Mouse (Mus musculus) CH12.LX (cell line): ENCODE data around the gene Fcgr2b. TPM values are rescaled to one million over a fixed set of nuclear protein-coding genes. Genes with fewer than 3 reads are reported as not detected.

Experiments used
- DNase-seq: peaks from one replicate; pipeline ENCODE4 v3.0.0-alpha.2; 2013; ENCODE audit errors: extremely low read depth
- H3K27ac ChIP-seq: 2 replicates; pipeline ENCODE4 v1.5.1; 2012; ENCODE audit warnings: low read depth, mild to moderate bottlenecking, control low read depth, moderate library complexity; ENCODE audit not compliant: insufficient read depth
- H3K27me3 ChIP-seq: replicated peaks from 2 replicates; pipeline ENCODE3; 2012; ENCODE audit warnings: inconsistent platforms
- H3K36me3 ChIP-seq, 2 experiments: replicated peaks in 1 of 2; 2 replicates each; pipeline versions ENCODE3 to v1.6.1; 2012; ENCODE audit warnings: inconsistent platforms in 1 of 2, low read length in 1 of 2, mild to moderate bottlenecking in 1 of 2, mixed read lengths in 1 of 2, moderate library complexity in 1 of 2; ENCODE audit not compliant: control insufficient read depth in 1 of 2, insufficient read depth in 1 of 2
- H3K4me1 ChIP-seq, 2 experiments: 2 replicates each; pipeline ENCODE4 v1.6.1; 2012; ENCODE audit warnings: inconsistent platforms in 1 of 2, moderate library complexity in 1 of 2; ENCODE audit not compliant: insufficient read depth in 2 of 2, control insufficient read depth in 1 of 2
- H3K4me2 ChIP-seq: 2 replicates; pipeline ENCODE4 v1.6.1; 2012; ENCODE audit warnings: low read depth, mild to moderate bottlenecking, control low read depth; ENCODE audit not compliant: poor library complexity, insufficient read depth, severe bottlenecking
- H3K4me3 ChIP-seq, 3 experiments: fragments of 150-350 bp in 1 of 3; sonication (generic) in 1 of 3; replicated peaks in 1 of 3; 2 replicates each; pipeline versions ENCODE3 to v1.5.1; 2011 to 2012; ENCODE audit warnings: low read depth in 2 of 3, low read length in 2 of 3, mild to moderate bottlenecking in 2 of 3, moderate library complexity in 2 of 3, control low read depth in 1 of 3, improper control_type of control experiment in 1 of 3, inconsistent platforms in 1 of 3, mixed read lengths in 1 of 3; ENCODE audit not compliant: poor library complexity in 1 of 3
- H3K79me2 ChIP-seq: replicated peaks from 2 replicates; pipeline ENCODE4 v1.6.1; 2012; ENCODE audit warnings: mild to moderate bottlenecking, moderate library complexity; ENCODE audit not compliant: control insufficient read depth, poor library complexity, insufficient read depth, severe bottlenecking; ENCODE audit errors: extremely low read depth
- H3K9ac ChIP-seq: 2 replicates; pipeline ENCODE4 v1.6.1; 2012; ENCODE audit warnings: low read depth, mild to moderate bottlenecking, control low read depth, moderate library complexity; ENCODE audit not compliant: insufficient read depth
- H3K9me3 ChIP-seq: replicated peaks from 2 replicates; pipeline ENCODE3; 2012; ENCODE audit warnings: low read length, inconsistent platforms, mixed read lengths
- BHLHE40 ChIP-seq: IDR thresholded peaks from 2 replicates; pipeline ENCODE4 v1.6.1; 2011; ENCODE audit warnings: mild to moderate bottlenecking, low read depth, low read length, improper control_type of control experiment
- CTCF ChIP-seq, 2 experiments: IDR thresholded peaks in 1 of 2; conservative IDR thresholded peaks in 1 of 2; 2 replicates each; pipeline ENCODE4 v1.5.1; 2011 to 2012; ENCODE audit warnings: low read depth in 2 of 2, low read length in 2 of 2, improper control_type of control experiment in 1 of 2, inconsistent platforms in 1 of 2, mild to moderate bottlenecking in 1 of 2, moderate library complexity in 1 of 2
- ELF1 ChIP-seq: IDR thresholded peaks from 2 replicates; pipeline ENCODE4 v1.6.1; 2014; ENCODE audit warnings: low read depth, mild to moderate bottlenecking, inconsistent platforms, low read length, improper control_type of control experiment
- ETS1 ChIP-seq: conservative IDR thresholded peaks from 2 replicates; pipeline ENCODE4 v1.6.1; 2012; ENCODE audit warnings: low read depth, mild to moderate bottlenecking, inconsistent platforms, low read length, improper control_type of control experiment, moderate library complexity
- HCFC1 ChIP-seq: IDR thresholded peaks from 2 replicates; pipeline ENCODE4 v1.6.1; 2012; ENCODE audit warnings: low read depth, mild to moderate bottlenecking, inconsistent platforms, low read length, improper control_type of control experiment
- IRF4 ChIP-seq: IDR thresholded peaks from 2 replicates; pipeline ENCODE4 v1.6.1; 2014; ENCODE audit warnings: low read depth, mild to moderate bottlenecking, inconsistent platforms, low read length, improper control_type of control experiment
- JUN ChIP-seq: IDR thresholded peaks from 2 replicates; pipeline ENCODE4 v1.6.1; 2011; ENCODE audit warnings: low read depth, mild to moderate bottlenecking, low read length, improper control_type of control experiment, moderate library complexity; ENCODE audit not compliant: insufficient read depth
- JUND ChIP-seq: conservative IDR thresholded peaks from 2 replicates; pipeline ENCODE4 v1.6.1; 2011; ENCODE audit warnings: low read depth, low read length, improper control_type of control experiment
- MAFK ChIP-seq: IDR thresholded peaks from 2 replicates; pipeline ENCODE4 v1.6.1; 2011; ENCODE audit warnings: low read length, improper control_type of control experiment; ENCODE audit not compliant: insufficient replicate concordance
- MAX ChIP-seq: IDR thresholded peaks from 2 replicates; pipeline ENCODE4 v1.6.1; 2011; ENCODE audit warnings: low read length, improper control_type of control experiment
- MYC ChIP-seq: IDR thresholded peaks from 2 replicates; pipeline ENCODE4 v1.6.1; 2011; ENCODE audit warnings: low read depth, mild to moderate bottlenecking, improper control_type of control experiment, low read length
- NELFE ChIP-seq: IDR thresholded peaks from 2 replicates; pipeline ENCODE4 v1.6.1; 2011; ENCODE audit warnings: low read depth, low read length, improper control_type of control experiment
- NRF1 ChIP-seq: IDR thresholded peaks from 2 replicates; pipeline ENCODE4 v1.6.1; 2014; ENCODE audit warnings: low read depth, mild to moderate bottlenecking, inconsistent platforms, low read length, improper control_type of control experiment, moderate library complexity
- POLR2A ChIP-seq: IDR thresholded peaks from 2 replicates; pipeline ENCODE4 v1.6.1; 2011; ENCODE audit warnings: low read depth, mild to moderate bottlenecking, improper control_type of control experiment, low read length
- TBP ChIP-seq: conservative IDR thresholded peaks from 2 replicates; pipeline ENCODE4 v1.6.1; 2011; ENCODE audit warnings: low read depth, low read length, improper control_type of control experiment
- TCF12 ChIP-seq: IDR thresholded peaks from 2 replicates; pipeline ENCODE4 v1.6.1; 2014; ENCODE audit warnings: low read depth, mild to moderate bottlenecking, inconsistent platforms, low read length, improper control_type of control experiment
- USF1 ChIP-seq: IDR thresholded peaks from 2 replicates; pipeline ENCODE4 v1.6.1; 2014; ENCODE audit warnings: low read depth, mild to moderate bottlenecking, inconsistent platforms, low read length, improper control_type of control experiment
- USF2 ChIP-seq: conservative IDR thresholded peaks from 2 replicates; pipeline ENCODE4 v1.6.1; 2011; ENCODE audit warnings: low read depth, low read length, improper control_type of control experiment
- ZMIZ1 ChIP-seq: IDR thresholded peaks from 2 replicates; pipeline ENCODE4 v1.6.1; 2012; ENCODE audit warnings: low read depth, mild to moderate bottlenecking, inconsistent platforms, low read length, improper control_type of control experiment
- ZNF384 ChIP-seq: IDR thresholded peaks from 2 replicates; pipeline ENCODE4 v1.6.1; 2012; ENCODE audit warnings: low read depth, low read length, improper control_type of control experiment, inconsistent platforms
- dilution Hi-C: fragments of 300-500 bp; cut with MboI; formaldehyde crosslinking; loops from 2 replicates; pipeline ENCODE4 v1.14.3; 2020; ENCODE audit warnings: low sequenced_read_pairs; ENCODE audit not compliant: extremely low pct_unique_long_range_greater_than_20kb, extremely low pct_ligation_motif_present
- in situ Hi-C: fragments of 300-500 bp; cut with MboI; formaldehyde crosslinking; loops from 3 replicates; pipeline ENCODE4 v1.14.3; 2019; ENCODE audit warnings: low sequenced_read_pairs, low pct_ligation_motif_present, low pct_unique_long_range_greater_than_20kb, mixed read lengths
- polyA plus RNA-seq: library from polyadenylated mRNA; unstranded; fragments of >175 nt; gene quantifications from 2 replicates; pipeline ENCODE4 v1.2.1, GENCODE M21; 2012; ENCODE audit warnings: low read depth; ENCODE audit not compliant: insufficient read length
- total RNA-seq, 2 experiments: library from RNA; depleted of rRNA; stranded (reverse); fragments of 300-350 nt in 1 of 2; fragments of >200 nt in 1 of 2; gene quantifications; 2 replicates each; pipeline ENCODE4 v1.2.3; 2012 to 2014

Gene Fcgr2b
- total and polyA plus RNA-seq, 3 experiments: 20.2 to 44.3 (median 29.5) TPM

DNA sequence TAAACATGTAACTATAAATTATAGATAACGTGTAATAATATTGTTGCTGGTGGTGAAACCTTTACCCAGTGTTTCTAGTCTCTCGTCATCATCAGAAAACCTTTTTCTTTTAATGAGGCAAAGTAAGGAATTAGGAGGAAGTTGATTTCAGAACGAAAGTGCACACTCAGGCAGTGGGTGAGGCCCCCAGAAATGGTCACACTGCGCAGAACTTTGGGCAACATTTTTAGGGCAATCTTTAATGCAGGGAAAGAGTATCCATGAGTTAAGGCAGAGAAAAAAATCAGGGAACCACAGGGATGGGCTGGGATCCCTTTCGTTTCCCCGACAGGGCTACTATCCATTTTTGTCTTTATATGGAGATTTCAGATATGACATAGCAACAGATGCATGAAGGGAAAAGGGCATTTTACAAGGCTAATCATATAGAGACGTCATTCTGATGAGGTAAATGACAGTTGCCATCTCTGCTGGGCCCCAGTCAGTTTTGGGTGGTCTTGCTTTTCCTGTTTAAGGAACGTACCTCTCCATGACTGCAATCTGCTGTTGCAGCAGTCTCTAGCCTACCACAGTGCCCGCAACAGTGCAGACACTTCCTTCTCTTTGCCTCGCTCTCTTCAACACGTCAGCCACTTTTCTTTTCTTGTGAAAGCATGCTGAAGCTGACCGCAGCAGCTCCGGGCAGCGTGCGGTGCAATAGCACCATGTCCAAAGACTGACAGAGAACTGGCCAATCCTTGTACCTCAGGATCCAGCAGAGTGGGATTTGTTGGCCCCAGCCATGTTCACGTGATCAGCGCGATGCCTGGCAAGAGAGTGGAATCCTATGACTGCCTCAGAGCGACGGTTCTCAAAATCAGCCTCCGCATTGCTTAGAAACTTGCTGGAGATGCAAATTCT lies 21.7 kb upstream of the Fcgr2b start:
- H3K4me1 ChIP-seq: peaks cover 3 to 32% of the 10 kb centered on the region in 2 experiments
- peak overlapping the region; percentile 57 for H3K9ac ChIP-seq
- H3K9me3 ChIP-seq: no peaks in the 10 kb centered on the region
- no peaks in the 10 kb centered on the region for H3K79me2 ChIP-seq
- H3K27ac ChIP-seq: peak overlapping the region; percentile 93
- no peaks in the 10 kb centered on the region for H3K27me3 ChIP-seq
- H3K4me3 ChIP-seq: peak overlapping the region; percentile 52 to 60 (median 58)
- dilution Hi-C loops: no loop called here
- H3K4me2 ChIP-seq: peak overlapping the region; percentile 79
- TF ChIP-seq POLR2A: peak; percentile 68
- TF ChIP-seq TBP: 0 out of 2 replicates have a peak, but pooled peaks have one; percentile 22
- peak; percentile 15; the same call in 1 of the 2 replicates for TF ChIP-seq MAFK
- TF ChIP-seq ZMIZ1: 0 out of 2 replicates have a peak, but pooled peaks have one; percentile 50
- peak; percentile 54 for TF ChIP-seq MAX
- TF ChIP-seq ETS1: peak; percentile 4; the same call in 1 of the 2 replicates
- no peak for TF ChIP-seq ZNF384
- TF ChIP-seq USF1: peak; percentile 71
- no peak for TF ChIP-seq CTCF (conservative IDR thresholded peaks at IDR 0.05 in 1 of 2, IDR thresholded peaks at IDR 0.05 in 1 of 2; ENCODE audit: low read depth in 2 of 2, low read length in 2 of 2)
- TF ChIP-seq USF2: peak; percentile 70
- no peak for TF ChIP-seq JUN
- peak; percentile 36; the same call in 1 of the 2 replicates for TF ChIP-seq ELF1
- TF ChIP-seq NELFE: 0 out of 2 replicates have a peak, but pooled peaks have one; percentile 2
- TF ChIP-seq NRF1: 0 out of 2 replicates have a peak, but pooled peaks have one; percentile 54
- no peak for TF ChIP-seq HCFC1
- TF ChIP-seq IRF4: no peak
- 0 out of 2 replicates have a peak, but pooled peaks have one; percentile 9 for TF ChIP-seq TCF12
- TF ChIP-seq JUND: no peak
- peak; percentile 54 for TF ChIP-seq MYC
- TF ChIP-seq BHLHE40: peak; percentile 91
- TF ChIP-seq, all 38 proteins: peak for 14
- no peaks in the 10 kb centered on the region for H3K36me3 ChIP-seq
- in situ Hi-C loops: loop anchor here (25.0 kb wide), 1 partner anchor 361 kb away; the partner anchor contains the start of gene Olfml2b
- peak; percentile 75 for DNase-seq
